Mouse (Mus musculus) c-Kit-positive CD71-negative TER-119-negative erythroid progenitor cells, embryonic 14.5 days (primary cell): ENCODE measurements around the gene Bpifa5.

ENCODE experiments used
- DNase-seq: peaks from one replicate; pipeline ENCODE4 v3.0.0-alpha.2; 2013; ENCODE audit warnings: low read depth

The Bpifa5 gene

DNA sequence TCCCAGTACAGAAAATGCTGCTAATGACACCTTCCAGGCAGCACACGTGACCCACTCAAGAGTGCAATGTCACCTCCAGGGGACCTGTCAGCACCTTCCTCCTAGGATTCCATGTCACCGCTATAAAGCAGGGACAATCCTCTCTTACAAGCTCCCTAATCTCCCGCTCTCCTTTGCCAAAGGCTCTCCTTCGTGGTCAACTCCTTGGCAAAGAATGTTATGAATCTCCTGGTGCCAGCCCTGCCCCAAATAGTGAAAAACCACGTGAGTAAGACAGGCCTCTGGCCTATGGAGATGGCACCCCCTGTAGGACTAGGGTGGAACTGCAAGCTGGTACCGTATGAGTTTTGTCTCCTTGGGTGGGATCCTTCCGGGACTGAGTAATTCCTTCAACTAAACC lies 44.5 kb downstream of the Bpifa5 start:
- DNase-seq, result peak; percentile 19

DNA sequence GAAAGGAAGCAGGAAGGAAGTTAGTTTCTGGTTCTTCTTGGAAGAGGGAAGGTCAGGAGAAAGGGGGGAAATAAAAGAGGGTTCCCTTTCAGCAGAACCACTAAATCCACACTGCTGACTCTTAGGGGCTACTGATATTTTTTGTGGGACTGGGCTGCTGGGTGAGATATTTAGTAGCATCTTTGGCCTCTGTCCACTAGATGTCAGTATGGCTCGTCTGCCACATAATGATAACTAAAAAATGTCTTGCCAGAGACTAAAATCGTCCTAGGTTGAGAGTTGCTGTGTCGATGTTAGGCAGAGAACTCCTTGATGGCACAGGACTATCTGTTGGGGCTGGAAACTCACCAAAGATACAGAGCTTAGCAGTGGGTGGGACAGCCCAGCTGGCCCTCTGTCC lies 46.7 kb downstream of the Bpifa5 start:
- peak; percentile 7 for DNase-seq

DNA sequence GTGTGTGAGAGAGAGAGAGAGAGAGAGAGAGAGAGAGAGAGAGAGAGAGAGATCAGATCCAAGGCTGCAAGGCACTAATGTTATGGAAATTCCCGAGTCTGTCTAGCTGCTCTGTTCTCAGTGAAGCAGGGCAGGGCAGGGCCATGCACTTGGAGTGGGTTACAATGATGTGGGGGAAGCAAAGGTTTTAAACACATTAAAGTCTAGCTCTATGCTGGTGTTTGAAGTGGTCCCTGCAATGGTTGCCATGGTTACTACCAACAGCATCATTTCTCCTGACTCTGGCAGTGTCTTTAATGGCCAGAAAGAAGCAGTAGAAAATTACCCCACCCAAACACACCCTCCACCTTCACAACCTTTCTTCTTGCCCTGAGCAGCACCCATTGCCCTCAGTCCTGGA lies 48.7 kb downstream of the Bpifa5 start:
- DNase-seq, result no peak

DNA sequence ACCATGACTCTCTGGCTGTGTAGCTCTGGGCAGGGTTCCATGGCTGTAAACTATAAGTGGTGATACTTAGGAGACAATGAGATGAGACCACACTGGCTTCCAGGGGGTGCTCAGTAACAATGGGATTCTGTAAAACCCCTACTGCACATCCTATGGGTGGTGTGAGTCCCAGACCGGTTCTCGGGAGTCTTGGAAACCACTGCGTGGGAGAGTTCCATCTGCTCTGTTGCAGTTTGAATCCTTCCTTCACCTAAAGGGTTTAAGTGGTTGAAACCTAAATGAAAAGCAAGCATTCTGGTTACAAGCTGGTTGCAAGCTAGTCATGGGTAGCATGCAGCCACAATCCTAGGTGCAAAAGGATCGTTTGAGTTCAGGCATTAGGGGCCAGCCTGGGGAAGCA lies 49.5 kb downstream of the Bpifa5 start:
- DNase-seq, result no peak

DNA sequence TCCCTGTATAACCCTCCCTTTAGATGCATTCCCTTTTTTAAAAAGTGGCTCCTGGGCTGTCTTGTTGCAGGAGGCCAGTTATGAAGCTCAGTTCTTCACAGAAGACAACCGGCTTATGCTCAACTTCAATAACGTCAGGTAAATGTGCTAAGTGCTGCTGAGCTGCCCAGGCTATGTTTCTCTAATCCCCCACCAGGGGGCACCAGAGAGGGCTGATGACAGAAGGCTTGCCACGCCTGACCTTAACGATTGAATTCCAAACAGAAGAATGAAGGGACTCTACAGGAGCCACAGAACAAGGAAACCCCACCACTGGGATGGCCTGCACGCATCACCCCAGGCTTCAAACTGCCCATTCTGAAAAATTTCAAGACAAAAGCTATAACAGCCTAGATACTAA lies 52.8 kb downstream of the Bpifa5 start:
- peak; percentile 68 for DNase-seq
